Mouse (Mus musculus) small intestine, adult 2 months (tissue): Measurements from ENCODE around the gene G430095P16Rik. TPM values are rescaled to one million over a fixed set of nuclear protein-coding genes. Genes with fewer than 3 reads are reported as not detected.

ENCODE experiments used
- H3K27ac ChIP-seq: fragments of 200-500 bp; 2 replicates; pipeline ENCODE4 v1.5.1; 2012; ENCODE audit warnings: low read depth, low read length, control low read depth, inconsistent platforms; ENCODE audit not compliant: insufficient read depth
- H3K27me3 ChIP-seq: fragments of 200-500 bp; 2 replicates; pipeline ENCODE4 v1.6.1; 2012; ENCODE audit warnings: mild to moderate bottlenecking, moderate library complexity, low read length, inconsistent platforms; ENCODE audit not compliant: control insufficient read depth, insufficient read depth
- H3K36me3 ChIP-seq: fragments of 200-500 bp; 2 replicates; pipeline ENCODE4 v1.6.1; 2012; ENCODE audit warnings: mild to moderate bottlenecking, low read length, control low read depth, inconsistent platforms; ENCODE audit not compliant: control insufficient read depth, insufficient read depth
- H3K4me1 ChIP-seq: fragments of 200-500 bp; 2 replicates; pipeline ENCODE4 v1.6.1; 2012; ENCODE audit warnings: low read length, inconsistent platforms, mixed read lengths; ENCODE audit not compliant: control insufficient read depth, insufficient read depth, insufficient read length
- H3K4me3 ChIP-seq: fragments of 200-500 bp; 2 replicates; pipeline ENCODE4 v1.5.1; 2012; ENCODE audit warnings: low read depth, mild to moderate bottlenecking, control low read depth, inconsistent platforms, low read length, moderate library complexity
- CTCF ChIP-seq: fragments of 200-500 bp; IDR thresholded peaks from 2 replicates; pipeline ENCODE4 v1.5.1; 2012; ENCODE audit warnings: low read depth, mild to moderate bottlenecking, control low read depth, inconsistent platforms, low read length, moderate library complexity, mixed read lengths; ENCODE audit not compliant: insufficient replicate concordance, insufficient read length; ENCODE audit errors: extremely low read depth
- POLR2A ChIP-seq: fragments of 200-500 bp; IDR thresholded peaks from 2 replicates; pipeline ENCODE4 v1.6.1; 2012; ENCODE audit warnings: low read depth, mild to moderate bottlenecking, control low read depth, inconsistent platforms, low read length, moderate library complexity
- WGBS: fragments of 180-500 bp; shearing (Covaris S2); methylation state at CpG from one replicate; pipeline ENCODE4 v1.1.7; 2018; 5-methylcytosine and 5-hydroxymethylcytosine counted together
- polyA plus RNA-seq: library from polyadenylated mRNA; depleted of rRNA; stranded (reverse); fragments of >200 nt; gene quantifications from 2 replicates; pipeline ENCODE4 v1.2.3, GENCODE M21; 2012

Gene G430095P16Rik
- polyA plus RNA-seq, 1 experiment: 0.30 TPM

GRCm38 (mm10) chr8:84737608-84738007, 14.8 kb downstream of the G430095P16Rik start:
- WGBS: 10% methylated on average over 16 of the region's 16 CpGs
- Histone ChIP-seq H3K4me1 (peaks cover 11% of the 10 kb centered on the region), H3K4me3 (peak overlapping the region; percentile 7; the same call in 1 of the 2 replicates), H3K36me3 (no peaks in the 10 kb centered on the region), H3K27ac (no peak overlapping the region), H3K27me3 (no peaks in the 10 kb centered on the region)
- TF ChIP-seq POLR2A (no peak), CTCF (peak; percentile 100)

GRCm38 (mm10) chr8:84738266-84738665, 15.5 kb downstream of the G430095P16Rik start:
- TF ChIP-seq POLR2A (no peak), CTCF (no peak)
- H3K36me3 ChIP-seq: no peaks in the 10 kb centered on the region
- H3K4me3 ChIP-seq: no peak overlapping the region
- WGBS: 67% methylated on average over 10 of the region's 10 CpGs
- H3K4me1 ChIP-seq: peaks cover 11% of the 10 kb centered on the region
- no peak overlapping the region for H3K27ac ChIP-seq
- H3K27me3 ChIP-seq: no peaks in the 10 kb centered on the region

- Histone ChIP-seq H3K4me1 (peaks cover 17% of the 10 kb centered on the region), H3K27ac (no peak overlapping the region), H3K36me3 (no peaks in the 10 kb centered on the region), H3K4me3 (no peak overlapping the region), H3K27me3 (no peaks in the 10 kb centered on the region)
- 82% methylated on average over 10 of the region's 10 CpGs for WGBS
- TF ChIP-seq POLR2A (no peak), CTCF (no peak)
These were observed 16.1 kb downstream of the G430095P16Rik start for GRCm38 (mm10) chr8:84738715-84739400.

- Histone ChIP-seq H3K4me3 (no peak overlapping the region), H3K4me1 (peaks cover 22% of the 10 kb centered on the region), H3K36me3 (no peaks in the 10 kb centered on the region), H3K27me3 (no peaks in the 10 kb centered on the region), H3K27ac (no peak overlapping the region)
- TF ChIP-seq POLR2A (no peak), CTCF (no peak)
- WGBS: 25% methylated on average over 1 of the region's 1 CpGs
These were observed 16.6 kb downstream of the G430095P16Rik start for GRCm38 (mm10) chr8:84739401-84739742.

- TF ChIP-seq CTCF: no peak
- no peak for TF ChIP-seq POLR2A
- H3K4me3 ChIP-seq: no peak overlapping the region
- no peaks in the 10 kb centered on the region for H3K36me3 ChIP-seq
- H3K27ac ChIP-seq: no peak overlapping the region
- H3K27me3 ChIP-seq: no peaks in the 10 kb centered on the region
- peaks cover 32% of the 10 kb centered on the region for H3K4me1 ChIP-seq
- WGBS: 62% methylated on average over 13 of the region's 13 CpGs
These were observed 18.4 kb downstream of the G430095P16Rik start for GRCm38 (mm10) chr8:84740895-84741843.

GRCm38 (mm10) chr8:84742171-84743053, 19.6 kb downstream of the G430095P16Rik start:
- TF ChIP-seq POLR2A: no peak
- TF ChIP-seq CTCF: no peak
- Histone ChIP-seq H3K27ac (no peak overlapping the region), H3K36me3 (no peaks in the 10 kb centered on the region), H3K4me3 (no peak overlapping the region), H3K4me1 (peaks cover 32% of the 10 kb centered on the region), H3K27me3 (no peaks in the 10 kb centered on the region)
- WGBS: 77% methylated on average over 32 of the region's 32 CpGs

GRCm38 (mm10) chr8:84743054-84743415, 20.2 kb downstream of the G430095P16Rik start:
- TF ChIP-seq CTCF: no peak
- TF ChIP-seq POLR2A: no peak
- Histone ChIP-seq H3K36me3 (no peaks in the 10 kb centered on the region), H3K27me3 (no peaks in the 10 kb centered on the region), H3K27ac (no peak overlapping the region), H3K4me3 (no peak overlapping the region), H3K4me1 (peaks cover 29% of the 10 kb centered on the region)
- 66% methylated on average over 10 of the region's 10 CpGs for WGBS
